Mouse (Mus musculus): ENCODE data around the gene Pld4. TPM values are rescaled to one million over a fixed set of nuclear protein-coding genes. Genes with fewer than 3 reads are reported as not detected.

The Pld4 gene
- polyA plus RNA-seq, 1 experiment from 2014 or later = 46.2 TPM

DNA sequence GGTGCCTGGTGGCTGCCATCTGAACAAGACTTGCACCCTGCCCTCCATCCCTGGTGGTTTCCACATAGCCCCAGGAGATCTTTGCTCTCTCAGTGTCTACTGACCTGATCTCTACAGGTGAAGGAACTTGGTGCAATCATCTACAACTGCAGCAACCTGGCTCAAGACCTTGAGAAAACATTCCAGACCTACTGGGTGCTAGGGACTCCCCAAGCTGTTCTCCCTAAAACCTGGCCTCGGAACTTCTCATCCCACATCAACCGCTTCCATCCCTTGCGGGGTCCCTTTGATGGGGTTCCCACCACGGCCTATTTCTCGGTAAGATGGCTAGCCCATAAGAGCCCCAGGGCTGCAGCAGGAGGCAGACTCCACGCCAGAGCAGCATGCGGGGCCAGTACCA is 6.1 kb downstream of the Pld4 start:
- no peak for DNase-seq (ENCODE audit: low spot score)

- no peak for DNase-seq (ENCODE audit: low spot score)
These were observed 6.8 kb downstream of the Pld4 start for GRCm38 (mm10) chr12:112767036-112767890.

- DNase-seq (ENCODE audit: low spot score) = no peak
These were observed 7.7 kb downstream of the Pld4 start for GRCm38 (mm10) chr12:112768166-112768565.

DNA sequence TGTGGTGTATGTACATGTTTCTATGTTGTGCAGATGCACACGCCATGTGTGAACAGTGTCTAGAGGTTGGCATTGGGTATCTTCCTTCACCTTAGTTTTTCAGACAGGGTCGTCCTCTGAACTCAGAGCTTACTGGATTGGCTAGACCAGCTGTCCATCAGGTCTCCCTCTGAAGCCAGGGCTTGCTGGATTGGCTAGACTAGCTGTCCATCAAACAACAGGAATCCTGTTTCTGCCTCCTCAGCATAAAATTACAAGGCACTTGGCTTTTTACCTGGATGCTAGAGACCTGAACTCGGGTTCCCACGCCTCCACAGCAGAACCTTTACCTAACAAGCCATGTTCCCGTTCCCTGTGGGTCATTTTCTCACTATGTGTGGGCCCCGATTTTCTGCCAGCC is 8.6 kb downstream of the Pld4 start:
- DNase-seq (ENCODE audit: low spot score) = no peak

DNA sequence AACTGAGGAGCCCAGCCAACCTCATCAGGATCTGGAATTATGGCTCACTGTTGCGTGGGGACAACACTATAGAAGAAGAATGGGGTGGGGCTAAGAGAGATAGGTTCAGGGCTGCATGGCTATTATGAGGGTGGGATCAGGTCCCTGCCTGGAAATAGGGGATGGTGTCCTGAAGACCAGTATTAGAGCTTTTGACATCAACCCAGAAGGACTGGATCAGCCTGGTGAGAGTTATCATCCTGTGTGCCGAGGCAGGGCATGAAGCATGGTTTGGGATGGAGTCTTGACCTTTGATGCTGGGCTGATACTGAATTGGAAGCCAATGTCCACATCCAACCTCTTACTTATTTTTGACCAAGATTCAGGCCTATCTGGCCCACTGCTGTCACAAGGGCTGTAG is 9.3 kb downstream of the Pld4 start:
- no peak for DNase-seq (ENCODE audit: low spot score)

DNA sequence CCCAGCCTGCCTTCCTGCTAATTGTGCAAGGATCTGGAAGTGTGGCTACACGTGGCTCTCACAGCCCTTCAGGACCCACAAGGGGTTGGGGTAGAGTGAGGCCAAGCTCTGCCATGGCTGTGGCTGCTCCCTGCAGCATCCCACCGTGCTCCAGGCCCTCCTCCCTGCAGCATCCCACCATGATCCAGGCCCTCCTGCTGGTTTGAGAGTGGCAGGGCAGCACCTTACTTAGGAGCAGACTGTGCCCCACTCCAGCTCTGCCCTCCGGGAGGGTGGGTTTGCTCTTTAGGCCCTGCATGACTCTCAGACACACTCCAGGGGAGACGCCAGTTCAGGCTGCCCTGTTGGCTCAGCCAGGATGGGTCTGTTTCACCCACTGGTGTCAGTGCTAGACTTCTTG is 9.9 kb downstream of the Pld4 start:
- DNase-seq (ENCODE audit: low spot score) = no peak

DNA sequence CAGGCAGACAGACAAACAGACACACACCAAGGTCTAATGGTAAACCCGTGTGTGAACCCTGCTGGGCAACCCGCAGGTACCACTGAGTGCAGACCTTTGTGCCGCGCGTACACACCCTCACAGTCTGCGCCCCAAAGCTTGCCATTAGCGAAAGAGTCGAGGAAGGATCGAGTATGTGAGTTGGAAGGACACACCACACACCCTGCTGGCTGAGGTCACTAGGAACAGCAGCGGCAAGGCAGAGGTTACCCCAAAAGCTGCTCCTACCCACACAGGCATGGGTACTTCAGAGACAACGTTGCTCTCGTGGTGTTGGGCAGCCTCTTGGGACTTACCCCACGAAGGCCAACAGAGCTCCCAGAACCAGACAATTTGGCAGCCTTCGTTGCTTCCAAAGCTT is 11.9 kb downstream of the Pld4 start:
- no peak for DNase-seq (ENCODE audit: low spot score)

- DNase-seq (ENCODE audit: low spot score) = no peak
These were observed 12.9 kb downstream of the Pld4 start for GRCm38 (mm10) chr12:112773366-112773765.

- no peak for DNase-seq (ENCODE audit: low spot score)
These were observed 13.6 kb downstream of the Pld4 start for GRCm38 (mm10) chr12:112774026-112774425.

GRCm38 (mm10) chr12:112774481-112774880 is 14.0 kb downstream of the Pld4 start:
- DNase-seq (ENCODE audit: low spot score) = no peak

- no peak for DNase-seq (ENCODE audit: low spot score)
These were observed 30.6 kb downstream of the Pld4 start for GRCm38 (mm10) chr12:112791026-112791425.

DNA sequence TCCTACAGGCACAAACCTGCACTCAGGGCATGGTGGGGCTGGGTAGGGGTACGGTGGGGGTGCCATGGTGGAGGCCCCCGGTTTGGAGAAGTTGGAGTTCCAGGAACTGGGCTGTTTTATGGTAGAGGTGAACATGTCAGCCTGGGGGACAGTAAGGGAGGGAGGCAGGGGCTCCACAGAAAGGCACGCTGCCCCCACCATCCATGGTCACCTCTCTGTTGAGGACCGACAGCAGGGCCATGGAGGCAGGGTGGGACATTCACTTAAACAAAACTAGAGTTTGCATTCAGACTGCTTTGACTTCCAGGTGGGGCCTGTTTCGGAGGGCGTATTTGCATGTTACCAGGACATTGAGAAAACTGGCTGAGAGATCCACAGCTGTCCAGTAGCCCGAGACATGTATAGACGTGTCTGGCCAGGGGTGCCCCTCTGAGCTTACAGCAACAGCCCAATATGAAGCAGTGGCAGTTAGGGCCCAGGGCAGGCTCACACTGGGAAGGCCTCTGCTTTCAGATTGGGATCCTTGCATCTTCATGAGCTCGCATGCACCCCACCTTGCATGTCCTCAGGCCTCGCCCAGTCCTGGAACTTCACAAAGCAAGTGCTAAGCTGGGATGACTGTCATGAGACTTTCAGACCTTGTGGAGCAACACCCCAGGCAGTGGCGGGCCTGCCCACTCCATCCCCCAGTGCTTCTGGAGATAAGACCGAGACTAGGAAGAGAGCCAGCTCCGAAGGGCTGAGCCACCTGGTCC is 33.3 kb downstream of the Pld4 start:
- no peak for DNase-seq (ENCODE audit: low spot score)

DNA sequence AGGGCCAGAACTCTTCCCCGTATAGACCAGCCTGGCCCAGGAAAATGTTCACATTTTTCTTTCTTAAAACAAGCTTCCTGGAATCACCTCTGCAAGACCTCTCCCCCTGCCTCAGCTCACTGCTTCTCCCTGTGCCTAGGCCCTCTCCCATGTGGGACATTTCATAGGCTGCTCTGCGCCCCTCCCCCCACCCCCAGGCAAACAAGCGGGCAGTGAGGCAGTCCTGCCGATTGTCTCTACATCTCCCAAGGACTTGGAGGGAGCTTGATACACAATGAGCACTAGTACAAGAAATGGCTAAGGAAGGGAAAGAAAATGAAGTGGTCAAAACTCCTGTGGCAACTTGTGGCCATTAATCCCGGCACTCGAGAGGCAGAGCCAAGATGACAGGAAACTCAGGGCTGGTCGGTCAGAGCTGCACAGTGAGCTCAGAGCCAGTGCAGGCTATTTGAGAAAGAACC is 33.9 kb downstream of the Pld4 start:
- DNase-seq (ENCODE audit: low spot score) = no peak

DNA sequence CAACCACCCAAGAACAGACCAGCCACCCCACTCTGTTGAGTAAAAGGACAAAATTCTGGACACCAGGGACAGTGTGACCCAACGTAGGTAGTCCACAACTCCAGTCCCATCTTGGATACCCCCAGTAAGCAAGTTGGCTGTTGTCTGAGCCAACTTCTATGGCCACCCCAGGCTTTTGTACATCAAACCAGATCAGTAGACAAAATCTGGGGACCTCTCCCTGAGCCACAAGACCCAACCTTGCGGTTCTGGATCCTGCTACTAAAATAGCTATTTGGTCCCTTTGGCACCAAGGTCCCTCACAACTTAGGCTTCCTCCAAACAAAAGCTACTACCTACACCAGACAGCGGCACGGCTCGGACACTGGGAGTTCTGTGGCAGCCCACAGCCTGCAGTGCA is 34.5 kb downstream of the Pld4 start:
- DNase-seq (ENCODE audit: low spot score) = no peak

GRCm38 (mm10) chr12:112795466-112796104 is 35.1 kb downstream of the Pld4 start:
- DNase-seq (ENCODE audit: low spot score) = no peak

DNA sequence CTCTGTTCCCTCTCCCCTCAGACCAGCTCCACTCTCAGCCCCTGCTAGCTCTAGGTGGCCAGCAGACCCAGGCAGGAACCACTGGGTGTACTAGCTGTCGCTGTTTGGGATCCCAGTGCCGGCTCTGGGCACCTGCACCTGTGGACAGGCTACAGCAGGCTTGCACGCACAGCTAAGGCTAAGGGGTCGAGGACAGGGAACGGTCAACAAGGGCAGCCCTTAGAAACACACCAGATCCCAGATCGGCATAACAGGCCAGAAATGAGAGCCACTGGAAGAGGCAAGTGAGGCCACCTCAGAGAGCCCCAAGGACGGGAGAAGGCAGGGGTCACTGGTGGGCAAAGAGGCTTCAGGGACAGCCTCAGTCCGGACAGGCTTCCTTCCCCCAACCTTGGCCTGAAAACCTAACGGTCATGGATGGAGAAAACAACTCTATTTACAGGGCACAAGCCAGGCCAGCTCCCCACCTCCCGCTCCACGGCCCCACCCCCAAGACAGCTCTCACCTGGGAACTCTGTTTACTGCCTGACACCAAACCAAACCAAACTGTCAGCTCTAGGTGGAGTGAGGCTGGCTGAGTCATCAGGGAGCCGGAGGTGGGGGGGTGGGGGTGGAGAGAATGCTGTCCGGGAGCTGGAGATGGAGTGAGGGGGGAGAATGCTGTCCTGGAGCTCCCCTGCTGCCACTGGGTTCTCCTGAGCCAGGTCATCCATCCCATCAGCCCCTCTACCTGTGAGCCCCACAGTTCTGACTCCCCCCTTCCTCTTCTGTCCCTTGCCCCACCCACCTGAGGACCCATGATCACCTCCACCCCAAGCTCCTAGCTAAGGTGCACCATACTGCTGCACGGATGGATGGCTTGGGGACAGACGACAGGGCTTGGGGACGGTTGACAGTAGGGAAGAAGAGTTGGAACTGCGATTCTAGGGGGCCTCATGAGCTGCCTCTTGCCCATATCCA is 36.4 kb downstream of the Pld4 start:
- no peak for DNase-seq (ENCODE audit: low spot score)

DNA sequence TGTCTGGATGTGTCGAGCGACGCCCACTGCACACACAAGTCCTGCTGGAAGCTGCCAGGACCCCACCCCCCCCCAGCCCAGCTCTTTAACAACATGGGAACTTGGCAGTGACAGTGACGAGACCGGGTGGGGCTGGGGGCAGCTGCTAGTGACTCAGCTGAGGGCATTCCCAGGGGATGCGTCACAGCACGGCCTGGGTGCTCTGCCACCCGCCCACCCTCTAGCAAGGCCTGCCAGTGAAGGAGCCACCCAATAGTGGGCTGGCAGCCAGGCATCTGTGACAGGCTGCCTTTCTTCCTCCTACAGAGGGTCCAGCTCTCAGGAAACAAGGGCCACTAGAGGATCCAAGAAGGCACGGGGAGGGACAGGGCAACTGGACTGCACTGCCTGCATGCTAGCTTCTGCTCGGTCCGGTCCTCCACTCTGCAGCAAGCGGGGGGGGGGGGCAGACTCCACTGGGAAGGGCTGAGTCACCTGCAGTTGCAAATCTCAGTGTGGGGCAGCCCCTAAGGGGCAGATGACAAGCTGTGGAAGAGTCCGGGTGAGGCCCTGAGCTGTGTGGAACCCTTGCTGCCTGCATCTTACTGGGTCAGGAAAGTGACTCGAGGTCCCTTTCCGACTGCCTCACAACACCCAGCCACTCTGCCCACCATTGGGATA is 37.3 kb downstream of the Pld4 start:
- no peak for DNase-seq (ENCODE audit: low spot score)

GRCm38 (mm10) chr12:112798332-112798681 is 37.9 kb downstream of the Pld4 start:
- DNase-seq (ENCODE audit: low spot score) = no peak

- no peak for DNase-seq (ENCODE audit: low spot score)
These were observed 38.3 kb downstream of the Pld4 start for GRCm38 (mm10) chr12:112798716-112799115.

DNA sequence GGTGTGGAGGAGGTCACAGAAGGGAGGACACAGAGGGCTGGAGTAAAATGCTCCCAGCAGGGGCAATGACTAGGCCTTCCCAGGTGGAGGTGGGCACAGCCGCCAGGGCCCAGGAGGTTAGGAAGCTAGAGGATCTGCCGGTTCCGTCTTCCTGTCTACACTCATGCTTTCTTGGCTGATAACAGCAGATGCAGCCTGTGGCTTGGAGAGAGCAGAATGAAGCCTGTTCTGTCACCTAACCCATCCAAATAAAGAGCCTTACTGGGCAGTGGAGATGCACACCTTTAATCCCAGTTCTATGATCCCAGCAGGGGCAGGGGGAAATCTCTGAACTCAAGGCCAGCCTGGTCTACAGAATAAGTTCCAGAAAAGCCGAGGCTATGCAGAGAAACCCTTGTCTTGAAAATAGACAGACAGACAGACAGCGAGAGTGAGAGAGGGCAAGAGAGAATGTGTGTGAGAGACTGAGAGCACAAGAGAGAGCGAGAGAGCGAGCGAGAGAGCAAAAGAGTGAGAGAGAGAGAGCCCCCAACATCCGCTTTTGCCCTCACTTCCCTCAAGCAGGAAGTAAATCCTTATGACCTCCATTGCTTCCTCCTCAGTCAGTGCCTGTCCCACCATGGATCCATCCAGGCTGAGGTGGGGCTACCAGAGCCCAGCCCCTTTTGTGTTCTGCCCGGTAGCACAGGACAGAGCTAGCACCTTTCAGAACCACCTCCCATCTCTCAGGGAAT is 38.9 kb downstream of the Pld4 start:
- no peak for DNase-seq (ENCODE audit: low spot score)
